Mouse (Mus musculus): ENCODE results near the gene Etv6. TPM values are rescaled to one million over a fixed set of nuclear protein-coding genes. Genes with fewer than 3 reads are reported as not detected.
A peak's percentile ranks its signal among the peaks of the same experiment; 100 is the strongest.

The Etv6 gene
- polyA plus RNA-seq, 1 experiment, result 4.4 TPM

GRCm38 (mm10) chr6:134173439-134173838 lies 137.9 kb downstream of the Etv6 start:
- H3K27me3 ChIP-seq (ENCODE audit: control insufficient read depth, insufficient read depth, low read length), result no peaks in the 10 kb centered on the region
- no peaks in the 10 kb centered on the region for H3K36me3 ChIP-seq (ENCODE audit: control insufficient read depth, insufficient read depth, low read length)
- H3K4me3 ChIP-seq (ENCODE audit: control insufficient read depth, low read depth, low read length), result no peak overlapping the region
- no peak overlapping the region for H3K27ac ChIP-seq (ENCODE audit: control insufficient read depth, insufficient read depth, low read depth, low read length)
- no peaks in the 10 kb centered on the region; the same call in 1 of the 2 replicates for H3K4me1 ChIP-seq (ENCODE audit: control insufficient read depth, insufficient read depth, low read length)
- TF ChIP-seq CTCF (IDR thresholded peaks at IDR 0.05; ENCODE audit: control insufficient read depth, insufficient read depth, insufficient replicate concordance, low read depth, low read length) (no peak), POLR2A (IDR thresholded peaks at IDR 0.05; ENCODE audit: control insufficient read depth, low read depth, low read length) (no peak)

GRCm38 (mm10) chr6:134175059-134175458 lies 139.6 kb downstream of the Etv6 start:
- TF ChIP-seq POLR2A (IDR thresholded peaks at IDR 0.05; ENCODE audit: control insufficient read depth, low read depth, low read length) (no peak), CTCF (IDR thresholded peaks at IDR 0.05; ENCODE audit: control insufficient read depth, insufficient read depth, insufficient replicate concordance, low read depth, low read length) (no peak)
- H3K36me3 ChIP-seq (ENCODE audit: control insufficient read depth, insufficient read depth, low read length), result no peaks in the 10 kb centered on the region
- H3K27ac ChIP-seq (ENCODE audit: control insufficient read depth, insufficient read depth, low read depth, low read length), result no peak overlapping the region
- H3K4me1 ChIP-seq (ENCODE audit: control insufficient read depth, insufficient read depth, low read length), result no peaks in the 10 kb centered on the region; the same call in 1 of the 2 replicates
- no peak overlapping the region for H3K4me3 ChIP-seq (ENCODE audit: control insufficient read depth, low read depth, low read length)
- no peaks in the 10 kb centered on the region for H3K27me3 ChIP-seq (ENCODE audit: control insufficient read depth, insufficient read depth, low read length)

GRCm38 (mm10) chr6:134177196-134177595 lies 141.7 kb downstream of the Etv6 start:
- Histone ChIP-seq H3K4me3 (ENCODE audit: control insufficient read depth, low read depth, low read length) (no peak overlapping the region), H3K36me3 (ENCODE audit: control insufficient read depth, insufficient read depth, low read length) (no peaks in the 10 kb centered on the region), H3K27me3 (ENCODE audit: control insufficient read depth, insufficient read depth, low read length) (no peaks in the 10 kb centered on the region), H3K4me1 (ENCODE audit: control insufficient read depth, insufficient read depth, low read length) (no peaks in the 10 kb centered on the region), H3K27ac (ENCODE audit: control insufficient read depth, insufficient read depth, low read depth, low read length) (no peak overlapping the region)
- TF ChIP-seq CTCF (IDR thresholded peaks at IDR 0.05; ENCODE audit: control insufficient read depth, insufficient read depth, insufficient replicate concordance, low read depth, low read length) (no peak), POLR2A (IDR thresholded peaks at IDR 0.05; ENCODE audit: control insufficient read depth, low read depth, low read length) (no peak)

- Histone ChIP-seq H3K27me3 (ENCODE audit: control insufficient read depth, insufficient read depth, low read length) (no peaks in the 10 kb centered on the region), H3K4me3 (ENCODE audit: control insufficient read depth, low read depth, low read length) (no peak overlapping the region), H3K27ac (ENCODE audit: control insufficient read depth, insufficient read depth, low read depth, low read length) (no peak overlapping the region), H3K36me3 (ENCODE audit: control insufficient read depth, insufficient read depth, low read length) (no peaks in the 10 kb centered on the region), H3K4me1 (ENCODE audit: control insufficient read depth, insufficient read depth, low read length) (no peaks in the 10 kb centered on the region)
- TF ChIP-seq POLR2A (IDR thresholded peaks at IDR 0.05; ENCODE audit: control insufficient read depth, low read depth, low read length) (no peak), CTCF (IDR thresholded peaks at IDR 0.05; ENCODE audit: control insufficient read depth, insufficient read depth, insufficient replicate concordance, low read depth, low read length) (no peak)
Observed at GRCm38 (mm10) chr6:134182301-134182948, 146.9 kb downstream of the Etv6 start.

- Histone ChIP-seq H3K36me3 (ENCODE audit: control insufficient read depth, insufficient read depth, low read length) (no peaks in the 10 kb centered on the region), H3K4me1 (ENCODE audit: control insufficient read depth, insufficient read depth, low read length) (no peaks in the 10 kb centered on the region), H3K27ac (ENCODE audit: control insufficient read depth, insufficient read depth, low read depth, low read length) (no peak overlapping the region), H3K27me3 (ENCODE audit: control insufficient read depth, insufficient read depth, low read length) (no peaks in the 10 kb centered on the region), H3K4me3 (ENCODE audit: control insufficient read depth, low read depth, low read length) (no peak overlapping the region)
- TF ChIP-seq POLR2A (IDR thresholded peaks at IDR 0.05; ENCODE audit: control insufficient read depth, low read depth, low read length), result no peak
- TF ChIP-seq CTCF (IDR thresholded peaks at IDR 0.05; ENCODE audit: control insufficient read depth, insufficient read depth, insufficient replicate concordance, low read depth, low read length), result no peak
Observed at GRCm38 (mm10) chr6:134183592-134184342, 148.3 kb downstream of the Etv6 start.

GRCm38 (mm10) chr6:134186286-134186903 lies 150.9 kb downstream of the Etv6 start:
- H3K27ac ChIP-seq (ENCODE audit: control insufficient read depth, insufficient read depth, low read depth, low read length), result no peak overlapping the region
- TF ChIP-seq POLR2A (IDR thresholded peaks at IDR 0.05; ENCODE audit: control insufficient read depth, low read depth, low read length) (no peak), CTCF (IDR thresholded peaks at IDR 0.05; ENCODE audit: control insufficient read depth, insufficient read depth, insufficient replicate concordance, low read depth, low read length) (no peak)
- H3K36me3 ChIP-seq (ENCODE audit: control insufficient read depth, insufficient read depth, low read length), result no peaks in the 10 kb centered on the region
- no peak overlapping the region for H3K4me3 ChIP-seq (ENCODE audit: control insufficient read depth, low read depth, low read length)
- H3K4me1 ChIP-seq (ENCODE audit: control insufficient read depth, insufficient read depth, low read length), result peaks cover 5% of the 10 kb centered on the region; the same call in 1 of the 2 replicates
- no peaks in the 10 kb centered on the region for H3K27me3 ChIP-seq (ENCODE audit: control insufficient read depth, insufficient read depth, low read length)

- Histone ChIP-seq H3K4me3 (ENCODE audit: control insufficient read depth, low read depth, low read length) (no peak overlapping the region), H3K4me1 (ENCODE audit: control insufficient read depth, insufficient read depth, low read length) (peaks cover 5% of the 10 kb centered on the region; the same call in 1 of the 2 replicates), H3K27ac (ENCODE audit: control insufficient read depth, insufficient read depth, low read depth, low read length) (0 out of 2 replicates have a peak overlapping the region, but pooled peaks have one; percentile 29), H3K27me3 (ENCODE audit: control insufficient read depth, insufficient read depth, low read length) (no peaks in the 10 kb centered on the region), H3K36me3 (ENCODE audit: control insufficient read depth, insufficient read depth, low read length) (no peaks in the 10 kb centered on the region)
- TF ChIP-seq POLR2A (IDR thresholded peaks at IDR 0.05; ENCODE audit: control insufficient read depth, low read depth, low read length) (no peak), CTCF (IDR thresholded peaks at IDR 0.05; ENCODE audit: control insufficient read depth, insufficient read depth, insufficient replicate concordance, low read depth, low read length) (no peak)
Observed at GRCm38 (mm10) chr6:134188719-134189118, 153.2 kb downstream of the Etv6 start.

Data from testis, adult 2 months (tissue).